Mouse (Mus musculus): ENCODE data around the gene Cpt1c.

Cpt1c gene

GRCm38 (mm10) chr7:44974383-44975116, at the start of gene Cpt1c:
TSS of gene Cpt1c (minus strand) at chr7:44974851.
- 1% methylated on average over 22 of the region's 22 CpGs for WGBS

DNA sequence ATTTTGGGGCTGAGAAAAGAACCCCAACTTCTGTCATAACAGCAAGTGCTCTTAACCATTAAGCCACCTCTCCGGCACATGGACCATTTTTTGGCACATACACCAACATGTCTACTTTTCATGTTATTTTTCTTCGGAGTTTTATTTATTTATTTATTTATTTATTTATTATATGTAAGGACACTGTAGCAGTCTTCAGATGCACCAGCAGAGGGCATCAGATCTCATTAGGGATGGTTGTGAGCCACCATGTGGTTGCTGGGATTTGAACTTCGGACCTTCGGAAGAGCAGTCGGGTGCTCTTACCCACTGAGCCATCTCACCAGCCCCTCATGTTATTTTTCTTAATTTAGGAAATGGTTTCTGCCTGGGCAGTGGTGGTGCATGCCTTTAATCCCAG, 49.1 kb upstream of the Cpt1c start:
- WGBS, result 73% methylated on average over 5 of the region's 5 CpGs

DNA sequence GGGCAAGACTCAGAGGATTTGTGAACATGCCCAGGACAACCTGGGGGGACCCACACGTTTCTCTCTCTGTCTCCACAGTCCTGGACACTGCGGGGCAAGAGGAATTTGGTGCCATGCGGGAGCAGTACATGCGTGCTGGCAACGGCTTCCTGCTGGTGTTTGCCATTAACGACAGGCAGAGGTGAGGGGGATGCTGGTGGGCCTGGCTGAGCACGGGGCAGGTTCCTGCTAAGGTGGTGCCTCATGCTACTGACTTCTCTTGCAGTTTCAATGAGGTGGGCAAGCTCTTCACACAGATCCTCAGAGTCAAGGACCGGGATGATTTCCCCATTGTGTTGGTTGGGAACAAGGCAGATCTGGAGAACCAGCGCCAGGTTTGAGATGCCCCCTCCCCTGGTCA, 45.6 kb upstream of the Cpt1c start:
- WGBS, result 79% methylated on average over 9 of the region's 9 CpGs

- 38% methylated on average over 8 of the region's 8 CpGs for WGBS
These were observed 44.5 kb upstream of the Cpt1c start for GRCm38 (mm10) chr7:45019031-45019571.

DNA sequence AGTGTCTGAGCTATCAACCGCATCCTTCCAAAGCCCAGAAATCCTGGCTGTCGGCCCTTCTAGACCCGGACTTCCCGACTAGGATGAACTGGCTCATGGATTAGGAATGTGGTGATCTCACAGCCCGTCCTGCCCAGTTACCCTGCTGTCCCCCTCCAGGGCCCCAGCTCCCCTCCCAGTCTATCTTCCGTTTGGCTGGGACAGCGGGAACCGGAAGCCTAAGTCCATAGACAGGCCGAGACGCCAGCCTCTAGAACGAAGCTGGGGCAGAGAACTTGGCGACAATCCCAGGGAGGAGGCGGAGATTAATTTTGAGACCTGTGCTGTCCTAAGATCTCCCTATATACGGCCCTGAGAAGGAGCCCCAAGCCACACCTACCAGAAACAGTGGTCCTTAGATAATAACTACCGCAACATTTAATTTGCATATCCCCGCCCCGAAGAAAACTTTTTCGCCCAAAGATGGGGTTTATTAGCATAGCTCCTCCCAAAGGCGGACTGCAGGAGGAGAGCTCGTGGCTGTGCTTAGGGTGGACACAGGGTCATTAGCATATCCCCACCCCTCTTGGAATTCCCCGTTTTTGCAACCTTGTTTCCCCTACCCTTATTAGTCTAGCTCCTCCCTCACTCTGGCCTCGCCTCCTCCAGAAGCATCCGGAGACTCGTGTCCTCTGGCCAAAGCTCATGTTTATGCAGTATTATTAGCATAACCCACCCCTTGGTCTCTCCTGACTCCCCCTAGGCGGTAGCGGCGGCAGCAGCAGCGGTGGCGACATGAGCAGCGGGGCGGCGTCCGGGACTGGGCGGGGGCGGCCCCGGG, 42.8 kb upstream of the Cpt1c start, which contains the start of gene Rras:
Rras (plus strand) TSS at position 720 of the 820 bp plus-strand sequence.
- under 1% methylated on average over 36 of the region's 36 CpGs for WGBS

DNA sequence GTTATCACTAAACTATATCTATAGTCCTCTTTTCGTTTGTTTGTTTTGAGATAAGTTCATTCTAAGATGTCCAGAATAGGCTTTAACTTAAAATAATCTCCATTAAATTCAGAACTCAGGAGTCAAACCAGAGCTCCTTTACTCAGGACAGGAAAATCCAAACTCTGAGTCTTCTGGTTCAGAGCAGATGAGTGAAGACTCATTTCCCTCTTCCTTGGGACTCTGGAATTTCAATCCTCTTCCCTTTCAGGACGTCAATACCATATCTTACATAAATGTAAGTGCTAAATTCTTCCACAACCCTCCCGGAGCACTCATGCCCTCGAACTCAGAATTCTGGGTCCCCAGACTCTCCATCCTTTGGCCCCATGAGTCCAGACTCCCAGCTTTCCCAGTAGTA, 42.1 kb upstream of the Cpt1c start:
- under 1% methylated on average over 4 of the region's 4 CpGs for WGBS

- WGBS, result under 1% methylated on average over 69 of the region's 69 CpGs
These were observed 41.4 kb upstream of the Cpt1c start, which contains the start of gene Scaf1 for GRCm38 (mm10) chr7:45015957-45016612. TSS of gene Scaf1 (minus strand) at chr7:45016363.

DNA sequence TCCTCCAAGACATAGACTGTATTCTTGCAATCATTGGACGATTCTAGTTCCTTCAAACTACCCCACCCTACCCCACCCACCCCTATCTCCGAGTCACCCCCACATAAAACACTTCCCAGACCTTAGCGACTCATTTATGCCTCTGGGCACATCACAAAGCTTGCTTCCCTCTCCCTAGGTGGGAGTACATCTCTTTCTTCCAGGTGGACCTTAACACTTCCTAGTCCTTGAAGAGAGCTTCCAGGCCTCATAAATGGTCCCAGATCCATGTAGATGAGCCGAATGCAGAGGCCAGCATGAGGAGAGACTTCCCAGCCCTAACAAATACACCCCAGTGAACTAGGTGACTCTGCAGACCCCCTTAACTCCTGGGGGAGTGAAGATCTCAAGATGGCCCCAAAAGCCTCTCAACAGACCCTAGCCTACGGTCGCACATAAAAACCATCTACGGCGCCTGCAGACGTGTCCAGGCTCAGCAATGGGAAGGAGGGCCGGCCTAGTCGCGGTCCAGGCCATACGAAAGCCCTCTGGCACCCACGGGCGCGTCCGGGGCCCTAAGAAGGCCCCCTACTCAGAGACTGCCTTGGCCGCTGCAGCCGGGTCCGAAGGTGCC, 40.8 kb upstream of the Cpt1c start:
- WGBS, result under 1% methylated on average over 20 of the region's 20 CpGs

DNA sequence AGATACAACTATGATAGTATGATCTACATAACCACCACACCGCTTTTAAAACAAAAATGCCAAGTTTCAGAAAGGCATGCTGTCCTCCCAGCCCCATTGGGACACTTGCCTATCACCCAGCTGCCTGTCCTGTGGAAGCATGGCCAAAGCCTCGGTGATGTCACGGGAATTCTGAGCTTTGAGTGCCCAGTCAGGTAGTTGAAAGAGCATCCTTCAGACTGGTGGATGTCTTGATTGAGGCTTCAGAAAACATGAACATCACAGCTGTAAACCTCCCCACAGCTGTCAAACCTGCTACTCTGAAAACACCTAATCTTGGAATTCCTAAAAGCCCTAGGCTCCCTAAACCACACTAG, 39.4 kb upstream of the Cpt1c start:
- WGBS, result 93% methylated on average over 3 of the region's 3 CpGs

DNA sequence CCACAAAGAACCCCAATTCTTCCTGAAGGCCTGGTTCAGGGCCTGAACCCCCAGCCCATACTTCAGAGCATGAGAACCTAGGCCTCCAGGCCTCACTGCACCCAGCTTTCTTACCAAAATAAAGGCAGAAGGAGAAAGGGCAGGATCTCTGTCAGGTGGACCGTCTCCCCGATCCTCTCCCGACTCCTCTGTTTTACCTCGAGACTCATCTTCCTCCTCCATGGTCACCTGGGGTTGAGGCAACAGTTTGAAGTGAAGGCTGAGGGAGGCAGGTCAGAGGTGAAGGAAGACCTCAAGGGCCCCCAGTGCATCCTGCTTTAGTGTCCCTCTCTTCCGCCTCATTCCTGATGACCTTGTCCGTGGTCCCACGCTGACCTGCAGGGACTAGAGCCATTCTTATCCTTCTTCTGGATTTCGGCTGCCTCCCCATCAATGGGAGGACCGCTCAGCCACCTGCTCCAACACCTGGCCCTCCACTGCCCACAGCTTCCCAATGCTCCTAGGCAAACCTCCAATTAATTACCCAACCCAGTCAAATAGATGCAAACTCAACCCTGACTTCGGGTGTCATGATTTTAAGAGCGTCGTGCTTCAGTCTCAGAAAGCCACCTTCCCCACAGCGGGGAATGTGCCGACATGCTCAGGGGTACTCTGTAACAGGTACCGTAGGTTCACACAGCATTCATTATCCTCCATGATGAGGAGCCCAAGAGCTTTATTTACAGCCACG, 38.9 kb upstream of the Cpt1c start:
- 92% methylated on average over 16 of the region's 16 CpGs for WGBS

GRCm38 (mm10) chr7:45012824-45013223, 38.2 kb upstream of the Cpt1c start:
- 79% methylated on average over 4 of the region's 4 CpGs for WGBS

GRCm38 (mm10) chr7:45012011-45012410, 37.4 kb upstream of the Cpt1c start:
- 98% methylated on average over 6 of the region's 6 CpGs for WGBS

DNA sequence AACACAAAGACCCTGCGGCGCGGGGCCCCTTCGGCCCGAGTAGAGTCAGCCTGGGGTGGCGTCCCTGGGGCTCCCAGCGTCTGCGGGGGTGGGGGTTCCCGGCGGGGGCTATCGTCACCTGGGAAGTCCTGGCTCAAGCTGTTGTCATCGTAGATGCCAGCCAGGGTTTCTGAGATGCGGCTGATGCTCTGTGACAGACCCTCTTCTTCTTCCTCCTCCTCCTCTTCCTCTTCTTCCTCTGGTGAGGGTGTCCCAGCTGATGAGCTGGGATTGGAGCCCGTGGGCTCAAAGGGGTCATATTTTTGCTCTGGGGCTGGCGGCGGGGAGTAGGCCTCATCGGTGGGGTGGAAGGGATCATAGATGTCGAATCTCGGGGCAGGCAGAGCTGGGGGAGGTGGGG, 33.8 kb upstream of the Cpt1c start:
- WGBS, result 94% methylated on average over 19 of the region's 19 CpGs

DNA sequence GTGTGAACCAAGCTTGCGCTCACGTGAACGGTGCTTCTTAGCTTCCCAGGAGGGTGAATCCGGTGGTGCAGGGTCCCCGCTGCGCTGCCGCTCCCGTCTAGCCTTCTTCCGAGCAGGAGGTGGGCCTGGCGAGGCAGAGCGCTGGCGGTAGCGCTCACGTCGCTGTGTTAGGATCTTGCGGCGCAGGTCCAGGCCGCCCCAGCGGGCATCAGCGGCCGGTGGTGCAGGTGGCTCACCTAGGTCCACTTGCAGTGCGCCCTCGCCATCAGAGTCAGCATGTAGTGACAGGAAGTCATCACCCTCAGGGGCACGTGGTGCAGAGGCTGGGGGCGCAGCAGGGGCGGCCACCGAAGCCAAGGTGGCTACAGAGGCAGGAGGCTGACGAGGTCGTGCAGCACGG, 33.2 kb upstream of the Cpt1c start:
- WGBS, result 96% methylated on average over 30 of the region's 30 CpGs

GRCm38 (mm10) chr7:45007141-45007540, 32.5 kb upstream of the Cpt1c start:
- 94% methylated on average over 29 of the region's 29 CpGs for WGBS

DNA sequence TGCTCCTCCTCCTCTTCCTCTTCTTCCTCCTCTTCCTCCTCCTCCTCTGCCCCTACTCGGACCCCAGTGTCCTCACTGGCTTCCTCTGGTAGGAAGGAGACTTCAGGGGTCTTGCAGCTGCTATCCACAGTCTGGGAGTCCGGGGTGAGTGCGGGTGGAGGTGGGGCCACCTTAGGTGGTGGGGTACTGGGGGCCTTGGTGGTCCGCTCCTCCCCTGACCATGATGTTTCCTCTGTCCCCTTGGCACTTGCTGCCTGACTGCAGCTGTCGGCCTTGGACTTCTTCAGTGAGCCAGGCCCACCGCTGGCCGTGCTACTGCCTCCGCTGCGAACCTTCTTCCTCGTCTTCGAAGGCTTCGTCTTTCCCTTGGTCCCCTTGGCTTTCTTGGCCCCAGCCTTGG, 31.9 kb upstream of the Cpt1c start:
- 93% methylated on average over 12 of the region's 12 CpGs for WGBS

GRCm38 (mm10) chr7:45005321-45005992, 30.8 kb upstream of the Cpt1c start:
- WGBS, result 88% methylated on average over 6 of the region's 6 CpGs

- 63% methylated on average over 3 of the region's 3 CpGs for WGBS
These were observed 29.9 kb upstream of the Cpt1c start for GRCm38 (mm10) chr7:45004546-45004945.

GRCm38 (mm10) chr7:45002440-45002839, 27.8 kb upstream of the Cpt1c start:
- WGBS, result 57% methylated on average over 7 of the region's 7 CpGs

DNA sequence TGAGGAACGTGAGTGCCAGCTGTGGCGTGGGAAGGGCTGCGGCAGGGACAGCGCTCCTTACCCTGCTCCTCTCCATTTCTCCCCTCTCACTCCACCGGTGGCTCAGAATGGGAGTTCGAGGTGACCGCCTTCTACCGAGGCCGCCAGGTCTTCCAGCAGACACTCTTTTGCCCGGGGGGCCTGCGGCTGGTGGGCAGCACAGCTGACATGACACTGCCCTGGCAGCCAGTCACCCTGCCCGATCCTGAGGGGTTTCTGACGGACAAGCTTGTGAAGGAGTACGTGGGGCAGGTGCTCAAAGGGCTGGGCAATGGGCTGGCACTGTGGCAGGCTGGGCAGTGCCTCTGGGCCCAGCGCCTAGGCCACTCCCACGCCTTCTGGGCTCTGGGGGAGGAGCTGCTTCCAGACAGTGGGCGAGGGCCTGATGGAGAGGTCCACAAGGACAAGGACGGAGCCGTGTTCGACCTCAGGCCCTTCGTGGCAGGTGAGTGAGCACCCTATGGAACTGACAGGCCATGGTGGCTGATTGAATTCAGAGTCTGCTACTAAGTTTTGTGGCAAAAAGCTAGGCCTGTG, 26.0 kb upstream of the Cpt1c start:
- WGBS, result 64% methylated on average over 21 of the region's 21 CpGs

Measured in cerebral cortex, adult 2 months (tissue).